Mouse (Mus musculus) heart, adult 2 months (tissue): ENCODE measurements at regions not wholly inside any gene's neighbourhood (a gene's known extent, or its start where the extent isn't known, plus 50 kb on each side); places are given as distances from the start of the nearest gene placed in this dataset.

ENCODE experiments used
- CTCF ChIP-seq: fragments of 200-600 bp; IDR thresholded peaks from 2 replicates; pipeline ENCODE4 v1.8.1; 2022; ENCODE audit warnings: antibody characterized with exemption, mild to moderate bottlenecking, moderate library complexity
- EP300 ChIP-seq: fragments of 200-500 bp; IDR thresholded peaks from 2 replicates; pipeline ENCODE4 v1.6.1; 2011; ENCODE audit warnings: low read depth, low read length, control low read depth; ENCODE audit not compliant: insufficient read depth
- POLR2A ChIP-seq: fragments of 200-500 bp; IDR thresholded peaks from 2 replicates; pipeline ENCODE4 v1.6.1; 2011; ENCODE audit warnings: mild to moderate bottlenecking, low read depth, low read length, control low read depth; ENCODE audit not compliant: insufficient read depth

- TF ChIP-seq POLR2A (no peak), CTCF (no peak), EP300 (no peak)
Measured at GRCm38 (mm10) chr2:74178106-74178505, 267.0 kb upstream of the Atp5g3 start.
